Mouse (Mus musculus): ENCODE measurements around the gene Gja5.

Gja5 gene

DNA sequence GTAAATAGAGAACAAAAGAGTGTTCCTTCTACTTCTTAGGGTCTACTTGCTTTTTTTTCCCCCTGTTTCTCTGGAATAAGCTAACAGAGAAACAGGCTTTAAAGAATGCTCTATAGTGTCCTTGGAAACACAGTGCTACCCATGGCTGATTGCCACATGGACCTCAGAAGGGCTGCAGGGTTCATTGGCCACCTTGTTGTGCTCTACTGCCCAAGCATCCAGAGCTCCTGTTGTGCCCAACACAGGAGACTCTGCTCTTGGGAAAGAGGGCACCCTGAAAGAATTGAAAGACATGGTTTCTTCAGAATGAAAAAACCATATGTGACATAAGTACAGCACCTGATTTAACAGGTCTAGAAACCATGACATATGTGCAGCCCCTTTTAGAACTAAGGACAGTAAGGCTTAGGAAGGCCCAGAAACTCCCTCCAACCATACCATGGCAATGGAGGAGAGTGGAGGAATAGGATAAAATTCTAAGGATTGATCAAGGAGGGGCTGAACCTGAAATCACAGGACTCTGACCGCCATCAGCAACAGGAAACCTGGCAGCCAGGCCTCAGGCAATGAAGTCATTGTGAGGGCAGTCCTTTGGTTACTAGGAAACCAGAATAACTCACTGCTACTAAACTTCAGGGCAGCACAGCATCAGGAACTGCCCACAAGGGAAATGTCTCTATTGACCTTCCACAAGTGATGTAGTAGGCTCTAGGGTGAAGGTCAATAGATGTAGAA lies 200.4 kb downstream of the Gja5 start:
- DNase-seq: no peak

DNA sequence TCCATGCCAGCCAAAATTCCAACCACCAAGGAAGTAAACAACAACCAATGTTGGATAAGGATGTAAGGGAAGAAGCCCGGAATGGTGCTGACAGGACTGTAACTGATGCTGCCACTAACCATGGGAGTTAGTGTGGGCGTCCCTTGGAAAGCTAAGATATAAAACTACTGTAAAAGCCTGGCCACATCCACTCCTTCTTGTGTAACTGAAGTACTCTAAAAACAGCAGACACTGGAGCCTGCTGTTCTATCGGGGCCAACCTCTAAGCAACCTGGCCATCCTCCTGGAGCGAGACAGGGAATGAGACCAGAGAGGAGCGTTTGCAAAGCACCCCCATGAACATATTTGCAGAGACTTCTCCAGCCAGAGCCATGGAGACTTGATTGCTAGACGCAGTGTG lies 213.0 kb downstream of the Gja5 start:
- no peak for DNase-seq

DNA sequence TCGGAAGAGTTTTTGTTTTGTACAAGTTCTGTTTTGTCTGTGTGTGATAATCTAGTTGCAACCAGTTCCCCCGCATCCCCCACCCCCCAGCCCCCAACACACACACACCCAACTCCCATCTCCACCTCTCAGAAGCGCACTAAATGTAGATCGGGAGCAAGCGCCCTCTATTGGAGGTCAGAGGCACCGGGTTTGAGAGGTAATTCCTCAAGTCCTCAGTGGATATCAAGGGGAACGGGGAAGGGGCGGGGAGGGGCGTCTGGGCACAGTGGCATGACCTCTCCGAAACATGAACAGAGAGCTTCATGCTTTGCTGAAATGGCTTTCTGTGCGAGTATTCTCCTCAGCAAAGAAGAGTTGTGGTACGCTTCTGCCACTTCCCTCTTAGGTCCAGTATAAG lies 213.8 kb downstream of the Gja5 start:
- no peak for DNase-seq

DNA sequence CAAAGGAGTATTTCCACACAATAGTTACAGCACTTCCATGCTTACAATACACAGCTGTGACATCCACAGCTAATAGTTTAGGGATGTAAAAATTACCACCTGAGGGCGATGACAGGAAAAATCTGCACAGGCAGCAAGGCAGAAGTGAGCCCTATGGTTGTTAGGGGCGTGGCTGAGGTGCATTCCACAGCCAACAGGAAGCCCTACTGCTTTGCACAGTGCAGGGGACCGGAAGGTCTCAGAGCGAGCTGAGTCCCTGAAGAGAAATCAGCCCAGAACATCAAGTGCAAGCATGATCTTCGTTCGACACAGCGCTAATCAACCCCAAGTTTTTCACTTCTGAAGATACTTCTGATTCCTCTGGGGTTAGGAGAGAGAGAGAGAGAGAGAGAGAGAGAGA lies 219.7 kb downstream of the Gja5 start:
- DNase-seq: peak; percentile 79
